Mouse (Mus musculus) olfactory bulb, adult 2 months (tissue): Measurements from ENCODE around the gene Fam69a.

Experiments used
- CTCF ChIP-seq: fragments of 200-500 bp; IDR thresholded peaks from 2 replicates; pipeline ENCODE4 v1.5.1; 2012; ENCODE audit warnings: low read depth, mild to moderate bottlenecking, low read length, moderate library complexity; ENCODE audit not compliant: insufficient read depth
- POLR2A ChIP-seq: fragments of 200-500 bp; IDR thresholded peaks from 2 replicates; pipeline ENCODE4 v1.6.1; 2012; ENCODE audit warnings: mild to moderate bottlenecking, low read depth, low read length, moderate library complexity; ENCODE audit not compliant: insufficient read depth

GRCm38 (mm10) chr5:107973310-107973709 lies 13.6 kb downstream of the Fam69a start:
- TF ChIP-seq CTCF (no peak), POLR2A (no peak)
